Mouse (Mus musculus): ENCODE data around the gene Sort1. TPM values are rescaled to one million over a fixed set of nuclear protein-coding genes. Genes with fewer than 3 reads are reported as not detected.

Gene Sort1
- polyA plus RNA-seq, 1 experiment from 2014 or later, result 32.7 TPM

GRCm38 (mm10) chr3:108285078-108285711 lies 1.3 kb downstream of the Sort1 start:
- H3K9me3 ChIP-seq, result no peaks in the 10 kb centered on the region
- H3K4me1 ChIP-seq, result peaks cover 55% of the 10 kb centered on the region
- no peaks in the 10 kb centered on the region for H3K36me3 ChIP-seq
- 56% methylated on average over 4 of the region's 4 CpGs for WGBS
- H3K27ac ChIP-seq, result no peak overlapping the region
- peak overlapping the region; percentile 82 for H3K4me2 ChIP-seq (replicated peaks)
- H3K9ac ChIP-seq, result peak overlapping the region; percentile 97
- no peaks in the 10 kb centered on the region for H3K27me3 ChIP-seq (replicated peaks)
- peak overlapping the region; percentile 98 for H3K4me3 ChIP-seq
- ATAC-seq (ENCODE audit: low FRiP score, low read depth), result no peak

- Histone ChIP-seq H3K27ac (no peak overlapping the region), H3K4me2 (replicated peaks) (peak overlapping the region; percentile 82), H3K4me1 (peaks cover 69% of the 10 kb centered on the region), H3K9ac (0 out of 2 replicates have a peak overlapping the region, but pooled peaks have one; percentile 1), H3K36me3 (no peaks in the 10 kb centered on the region; the same call in 1 of the 2 replicates), H3K4me3 (no peak overlapping the region), H3K27me3 (replicated peaks) (no peaks in the 10 kb centered on the region), H3K9me3 (no peaks in the 10 kb centered on the region)
- no peak for ATAC-seq (ENCODE audit: low FRiP score, low read depth)
- 59% methylated on average over 14 of the region's 14 CpGs for WGBS
These were observed 3.0 kb downstream of the Sort1 start for GRCm38 (mm10) chr3:108286671-108287439.

GRCm38 (mm10) chr3:108287811-108288805 lies 4.2 kb downstream of the Sort1 start:
- 0 out of 2 replicates have a peak overlapping the region, but pooled peaks have one; percentile 21 for H3K9ac ChIP-seq
- no peak overlapping the region for H3K4me3 ChIP-seq
- WGBS, result 11% methylated on average over 17 of the region's 17 CpGs
- H3K27ac ChIP-seq, result no peak overlapping the region
- no peaks in the 10 kb centered on the region for H3K9me3 ChIP-seq
- H3K4me2 ChIP-seq (replicated peaks), result peak overlapping the region; percentile 47
- H3K27me3 ChIP-seq (replicated peaks), result no peaks in the 10 kb centered on the region
- H3K4me1 ChIP-seq, result peaks cover 66% of the 10 kb centered on the region
- no peaks in the 10 kb centered on the region; the same call in 1 of the 2 replicates for H3K36me3 ChIP-seq
- ATAC-seq (ENCODE audit: low FRiP score, low read depth), result no peak

GRCm38 (mm10) chr3:108289311-108290130 lies 5.6 kb downstream of the Sort1 start:
- Histone ChIP-seq H3K4me2 (replicated peaks) (no peak overlapping the region), H3K27me3 (replicated peaks) (no peaks in the 10 kb centered on the region), H3K27ac (no peak overlapping the region), H3K36me3 (no peaks in the 10 kb centered on the region; the same call in 1 of the 2 replicates), H3K4me3 (no peak overlapping the region), H3K9ac (no peak overlapping the region), H3K4me1 (peaks cover 68% of the 10 kb centered on the region), H3K9me3 (no peaks in the 10 kb centered on the region)
- WGBS, result 81% methylated on average over 13 of the region's 13 CpGs
- no peak for ATAC-seq (ENCODE audit: low FRiP score, low read depth)

- Histone ChIP-seq H3K9me3 (no peaks in the 10 kb centered on the region), H3K27ac (no peak overlapping the region), H3K36me3 (no peaks in the 10 kb centered on the region; the same call in 1 of the 2 replicates), H3K9ac (no peak overlapping the region), H3K4me1 (peaks cover 68% of the 10 kb centered on the region), H3K27me3 (replicated peaks) (no peaks in the 10 kb centered on the region), H3K4me2 (replicated peaks) (no peak overlapping the region), H3K4me3 (no peak overlapping the region)
- WGBS, result 64% methylated on average over 17 of the region's 17 CpGs
- ATAC-seq (ENCODE audit: low FRiP score, low read depth), result no peak
These were observed 7.3 kb downstream of the Sort1 start for GRCm38 (mm10) chr3:108291036-108291799.

- Histone ChIP-seq H3K27me3 (replicated peaks) (no peaks in the 10 kb centered on the region), H3K9me3 (no peaks in the 10 kb centered on the region), H3K4me1 (peaks cover 51% of the 10 kb centered on the region), H3K4me3 (no peak overlapping the region), H3K27ac (no peak overlapping the region), H3K4me2 (replicated peaks) (no peak overlapping the region), H3K9ac (no peak overlapping the region), H3K36me3 (no peaks in the 10 kb centered on the region; the same call in 1 of the 2 replicates)
- WGBS, result 46% methylated on average over 2 of the region's 2 CpGs
- ATAC-seq (ENCODE audit: low FRiP score, low read depth), result no peak
These were observed 10.5 kb downstream of the Sort1 start for GRCm38 (mm10) chr3:108294398-108294797.

GRCm38 (mm10) chr3:108295379-108296219 lies 11.7 kb downstream of the Sort1 start:
- Histone ChIP-seq H3K36me3 (no peaks in the 10 kb centered on the region; the same call in 1 of the 2 replicates), H3K9ac (peak overlapping the region; percentile 26; the same call in 1 of the 2 replicates), H3K27ac (peak overlapping the region; percentile 37; the same call in 1 of the 2 replicates), H3K4me2 (replicated peaks) (peak overlapping the region; percentile 49), H3K4me1 (peaks cover 46% of the 10 kb centered on the region), H3K27me3 (replicated peaks) (no peaks in the 10 kb centered on the region), H3K9me3 (no peaks in the 10 kb centered on the region), H3K4me3 (no peak overlapping the region)
- 33% methylated on average over 14 of the region's 14 CpGs for WGBS
- peak; percentile 48; the same call in 1 of the 2 replicates for ATAC-seq (ENCODE audit: low FRiP score, low read depth)

- no peaks in the 10 kb centered on the region; the same call in 1 of the 2 replicates for H3K36me3 ChIP-seq
- H3K4me2 ChIP-seq (replicated peaks), result peak overlapping the region; percentile 49
- no peaks in the 10 kb centered on the region for H3K9me3 ChIP-seq
- peak; percentile 77 for ATAC-seq (ENCODE audit: low FRiP score, low read depth)
- H3K27me3 ChIP-seq (replicated peaks), result no peaks in the 10 kb centered on the region
- H3K9ac ChIP-seq, result peak overlapping the region; percentile 9; the same call in 1 of the 2 replicates
- H3K4me3 ChIP-seq, result no peak overlapping the region
- 20% methylated on average over 14 of the region's 14 CpGs for WGBS
- H3K4me1 ChIP-seq, result peaks cover 39% of the 10 kb centered on the region
- H3K27ac ChIP-seq, result peak overlapping the region; percentile 37; the same call in 1 of the 2 replicates
These were observed 12.6 kb downstream of the Sort1 start for GRCm38 (mm10) chr3:108296220-108297049.

GRCm38 (mm10) chr3:108297050-108297419 lies 13.2 kb downstream of the Sort1 start:
- no peak overlapping the region for H3K9ac ChIP-seq

More at GRCm38 (mm10) chr3:108297050-108297419, 13.2 kb downstream of the Sort1 start:
- 66% methylated on average over 7 of the region's 7 CpGs for WGBS
- Histone ChIP-seq H3K4me2 (replicated peaks) (peak overlapping the region; percentile 49; the same call in 1 of the 2 replicates), H3K9me3 (no peaks in the 10 kb centered on the region), H3K36me3 (no peaks in the 10 kb centered on the region), H3K4me3 (no peak overlapping the region), H3K4me1 (peaks cover 33% of the 10 kb centered on the region), H3K27ac (no peak overlapping the region), H3K27me3 (replicated peaks) (no peaks in the 10 kb centered on the region)
- ATAC-seq (ENCODE audit: low FRiP score, low read depth), result no peak
